Mouse (Mus musculus): ENCODE measurements around the gene Tas2r115.

DNA sequence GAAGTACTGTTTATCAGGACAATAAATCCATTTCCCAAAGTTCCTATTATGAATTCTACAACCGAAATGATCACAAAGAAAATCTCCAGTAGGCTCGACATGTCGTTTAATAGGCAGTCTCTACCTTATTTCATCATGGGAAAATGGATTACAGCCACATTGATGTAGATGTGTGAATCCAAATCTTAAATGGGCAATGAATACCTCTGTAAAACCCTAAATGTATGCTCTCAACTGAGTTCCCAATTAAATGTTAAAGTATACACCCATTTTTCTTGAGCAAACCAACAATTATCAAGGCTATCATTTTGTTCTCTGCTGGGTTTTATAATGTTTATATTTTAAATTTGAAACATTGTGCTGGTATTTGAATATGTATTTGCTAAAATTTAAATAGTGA is 26.0 kb downstream of the Tas2r115 start, which contains the start of gene Tas2r122:
- TF ChIP-seq CTCF (IDR thresholded peaks at IDR 0.05; ENCODE audit: extremely low read depth, insufficient read depth, low read length) (no peak), POLR2A (IDR thresholded peaks at IDR 0.05; ENCODE audit: extremely low read depth, insufficient read depth, low read length) (no peak)
